Mouse (Mus musculus): ENCODE data around the gene Ubb.

GRCm38 (mm10) chr11:62518991-62519390 lies 32.0 kb upstream of the Ubb start:
- no peak for TF ChIP-seq POLR2A (IDR thresholded peaks at IDR 0.05; ENCODE audit: insufficient read depth, low read depth, low read length)
- no peak for TF ChIP-seq CTCF (IDR thresholded peaks at IDR 0.05)
